Mouse (Mus musculus) heart, embryonic 16.5 days (tissue): ENCODE measurements around the gene Slc7a6. TPM values are rescaled to one million over a fixed set of nuclear protein-coding genes. Genes with fewer than 3 reads are reported as not detected.

Experiments
- ATAC-seq: fragments of 200-750 bp; cut with Nextera tagmentation; replicated peaks from 2 replicates; pipeline ENCODE4 v1.8.0; 2017; ENCODE audit warnings: moderate number of reproducible peaks; ENCODE audit not compliant: insufficient read depth, low FRiP score; ENCODE audit errors: extremely low read depth
- H3K27ac ChIP-seq: fragments of 300-500 bp; sonication (generic); 2 replicates; pipeline ENCODE4 v1.5.1; 2014; ENCODE audit warnings: mild to moderate bottlenecking, low read length, control low read depth, moderate library complexity
- H3K27me3 ChIP-seq: fragments of 300-500 bp; sonication (generic); 2 replicates; pipeline ENCODE4 v1.6.1; 2014; ENCODE audit warnings: low read length, mixed read lengths; ENCODE audit not compliant: control insufficient read depth, insufficient read depth
- H3K36me3 ChIP-seq: fragments of 300-500 bp; sonication (generic); 2 replicates; pipeline ENCODE4 v1.6.1; 2014; ENCODE audit not compliant: control insufficient read depth, insufficient read depth
- H3K4me1 ChIP-seq: fragments of 300-500 bp; sonication (generic); 2 replicates; pipeline ENCODE4 v1.6.1; 2014; ENCODE audit warnings: low read length, mixed read lengths; ENCODE audit not compliant: control insufficient read depth, insufficient read depth
- H3K4me2 ChIP-seq: fragments of 300-500 bp; sonication (generic); 2 replicates; pipeline ENCODE4 v1.6.1; 2014; ENCODE audit warnings: low read depth, mild to moderate bottlenecking, control low read depth, low read length
- H3K4me3 ChIP-seq: fragments of 300-500 bp; sonication (generic); 2 replicates; pipeline ENCODE4 v1.5.1; 2014; ENCODE audit warnings: mild to moderate bottlenecking, control low read depth, low read length
- H3K9ac ChIP-seq: fragments of 300-500 bp; sonication (generic); 2 replicates; pipeline ENCODE4 v1.6.1; 2014; ENCODE audit warnings: low read length, control low read depth
- H3K9me3 ChIP-seq: fragments of 300-500 bp; sonication (generic); replicated peaks from 2 replicates; pipeline ENCODE4 v1.6.1; 2016; ENCODE audit warnings: low read length; ENCODE audit not compliant: control insufficient read depth
- WGBS: fragments of 180-500 bp; shearing (Covaris S2); extraction: QIAGEN DNeasy Blood & Tissue Kit; methylation state at CpG from one replicate; pipeline ENCODE4 v1.1.7; 2014; 5-methylcytosine and 5-hydroxymethylcytosine counted together
- polyA plus RNA-seq: library from polyadenylated mRNA; unstranded; fragments of >200 nt; fragmentation: Nextera tagmentation; extraction: Ambion mirVana; gene quantifications from 2 replicates; pipeline ENCODE4 v1.2.1, GENCODE M21; 2015

Gene Slc7a6
- polyA plus RNA-seq, 1 experiment from 2014 or later = 21.1 TPM

GRCm38 (mm10) chr8:106137906-106138477, 30.7 kb upstream of the Slc7a6 start:
- peak overlapping the region; percentile 74 for H3K9ac ChIP-seq
- H3K4me3 ChIP-seq = peak overlapping the region; percentile 71
- H3K9me3 ChIP-seq = no peaks in the 10 kb centered on the region
- WGBS = 1% methylated on average over 24 of the region's 24 CpGs
- H3K36me3 ChIP-seq = no peaks in the 10 kb centered on the region
- H3K4me2 ChIP-seq = peak overlapping the region; percentile 81
- H3K27me3 ChIP-seq = peaks cover 23% of the 10 kb centered on the region
- H3K4me1 ChIP-seq = peaks cover 21% of the 10 kb centered on the region
- H3K27ac ChIP-seq = peak overlapping the region; percentile 57
- peak; percentile 35 for ATAC-seq

GRCm38 (mm10) chr8:106138616-106139015, 30.0 kb upstream of the Slc7a6 start:
- Histone ChIP-seq H3K36me3 (no peaks in the 10 kb centered on the region), H3K4me3 (peak overlapping the region; percentile 71), H3K27ac (peak overlapping the region; percentile 57; the same call in 1 of the 2 replicates), H3K4me2 (peak overlapping the region; percentile 81), H3K9me3 (no peaks in the 10 kb centered on the region), H3K9ac (peak overlapping the region; percentile 74), H3K27me3 (peaks cover 21% of the 10 kb centered on the region), H3K4me1 (peaks cover 21% of the 10 kb centered on the region)
- WGBS = 12% methylated on average over 7 of the region's 7 CpGs
- ATAC-seq = no peak

GRCm38 (mm10) chr8:106140191-106140590, 28.5 kb upstream of the Slc7a6 start:
- H3K4me2 ChIP-seq = no peak overlapping the region
- no peaks in the 10 kb centered on the region for H3K36me3 ChIP-seq
- H3K9me3 ChIP-seq = no peaks in the 10 kb centered on the region
- no peak overlapping the region for H3K27ac ChIP-seq
- H3K4me1 ChIP-seq = peaks cover 21% of the 10 kb centered on the region
- H3K4me3 ChIP-seq = no peak overlapping the region
- WGBS = 56% methylated on average over 5 of the region's 5 CpGs
- no peak for ATAC-seq
- peaks cover 11% of the 10 kb centered on the region for H3K27me3 ChIP-seq
- H3K9ac ChIP-seq = no peak overlapping the region

GRCm38 (mm10) chr8:106140769-106141168, 27.9 kb upstream of the Slc7a6 start:
- peaks cover 5% of the 10 kb centered on the region for H3K27me3 ChIP-seq
- H3K36me3 ChIP-seq = no peaks in the 10 kb centered on the region
- WGBS = 18% methylated on average over 13 of the region's 13 CpGs
- no peak overlapping the region for H3K9ac ChIP-seq
- H3K27ac ChIP-seq = no peak overlapping the region
- peak; percentile 38; the same call in 1 of the 2 replicates for ATAC-seq
- peaks cover 19% of the 10 kb centered on the region for H3K4me1 ChIP-seq
- H3K4me3 ChIP-seq = no peak overlapping the region
- no peaks in the 10 kb centered on the region for H3K9me3 ChIP-seq
- H3K4me2 ChIP-seq = no peak overlapping the region

GRCm38 (mm10) chr8:106145331-106145730, 23.3 kb upstream of the Slc7a6 start:
- no peak overlapping the region for H3K9ac ChIP-seq
- WGBS = 87% methylated on average over 2 of the region's 2 CpGs
- H3K4me2 ChIP-seq = no peak overlapping the region
- no peaks in the 10 kb centered on the region for H3K36me3 ChIP-seq
- ATAC-seq = no peak
- no peaks in the 10 kb centered on the region for H3K9me3 ChIP-seq
- no peak overlapping the region for H3K4me3 ChIP-seq
- H3K27ac ChIP-seq = no peak overlapping the region
- no peaks in the 10 kb centered on the region for H3K27me3 ChIP-seq
- no peaks in the 10 kb centered on the region for H3K4me1 ChIP-seq

- peaks cover 4% of the 10 kb centered on the region for H3K4me1 ChIP-seq
- no peak for ATAC-seq
- 80% methylated on average over 4 of the region's 4 CpGs for WGBS
These were observed 22.6 kb upstream of the Slc7a6 start for GRCm38 (mm10) chr8:106146014-106146413.

GRCm38 (mm10) chr8:106147868-106148565, 20.6 kb upstream of the Slc7a6 start:
- H3K36me3 ChIP-seq = no peaks in the 10 kb centered on the region
- no peak overlapping the region for H3K4me3 ChIP-seq
- no peak overlapping the region for H3K27ac ChIP-seq
- H3K9ac ChIP-seq = no peak overlapping the region
- no peaks in the 10 kb centered on the region for H3K27me3 ChIP-seq
- 80% methylated on average over 6 of the region's 6 CpGs for WGBS
- H3K4me2 ChIP-seq = no peak overlapping the region
- H3K9me3 ChIP-seq = no peaks in the 10 kb centered on the region
- H3K4me1 ChIP-seq = peaks cover 10% of the 10 kb centered on the region
- ATAC-seq = no peak

More at GRCm38 (mm10) chr8:106146014-106146413, 22.6 kb upstream of the Slc7a6 start:
- Histone ChIP-seq H3K9ac (no peak overlapping the region), H3K36me3 (no peaks in the 10 kb centered on the region), H3K4me3 (no peak overlapping the region), H3K27me3 (no peaks in the 10 kb centered on the region), H3K27ac (no peak overlapping the region), H3K4me2 (no peak overlapping the region), H3K9me3 (no peaks in the 10 kb centered on the region)

- Histone ChIP-seq H3K9ac (no peak overlapping the region), H3K27ac (no peak overlapping the region), H3K4me2 (no peak overlapping the region), H3K9me3 (no peaks in the 10 kb centered on the region), H3K27me3 (no peaks in the 10 kb centered on the region), H3K4me3 (no peak overlapping the region), H3K36me3 (no peaks in the 10 kb centered on the region), H3K4me1 (peaks cover 11% of the 10 kb centered on the region)
- WGBS = 88% methylated on average over 6 of the region's 6 CpGs
- ATAC-seq = no peak
These were observed 19.6 kb upstream of the Slc7a6 start for GRCm38 (mm10) chr8:106149025-106149424.
